Mouse (Mus musculus) cortical plate, adult 2 months (tissue): ENCODE measurements around the gene Gpr173.

Experiments used
- CTCF ChIP-seq: fragments of 200-500 bp; IDR thresholded peaks from 2 replicates; pipeline ENCODE4 v1.5.1; 2011; ENCODE audit warnings: mild to moderate bottlenecking, control low read depth, low read length; ENCODE audit not compliant: insufficient read depth; ENCODE audit errors: extremely low read depth
- POLR2A ChIP-seq: fragments of 200-500 bp; IDR thresholded peaks from 2 replicates; pipeline ENCODE4 v1.6.1; 2011; ENCODE audit warnings: mild to moderate bottlenecking, low read length, control low read depth; ENCODE audit not compliant: insufficient read depth; ENCODE audit errors: extremely low read depth

DNA sequence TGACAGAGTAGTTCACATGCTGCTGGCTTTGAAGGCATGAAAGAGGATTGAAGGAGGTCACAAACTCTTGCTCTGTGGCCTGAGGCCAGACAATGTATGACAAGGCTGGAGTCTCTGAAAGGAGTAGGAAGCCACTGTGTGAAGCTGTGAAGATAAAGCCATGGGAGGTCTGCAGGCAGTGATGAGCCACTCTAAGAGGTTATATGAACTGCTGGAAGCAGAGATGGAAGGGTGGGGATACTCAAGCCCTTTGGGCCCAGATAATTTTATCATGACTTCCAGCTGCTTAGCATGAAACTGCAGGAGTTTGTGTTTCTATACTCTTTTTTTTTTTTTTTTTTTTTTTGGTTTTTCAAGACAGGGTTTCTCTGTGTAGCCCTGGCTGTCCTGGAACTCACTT lies 61.1 kb downstream of the Gpr173 start:
- TF ChIP-seq CTCF (no peak), POLR2A (no peak)
